9 mouse cellular contexts compared by ENCODE assay signal in genomic region chr10:126511511-126511910, GRCm38 (mm10).
DNase-seq lines count a peak whose midpoint lies in the region; ATAC-seq and TF ChIP-seq lines count a peak whose summit lies in the region.
"Had no signal": no experiment of that assay in that cellular context is flagged by ENCODE, and none has a peak within 500 bp of the region (broad histone marks: within the 10 kb centered on the region; RNA-seq: fewer than 3 reads in every experiment).

No protein-coding gene starts in this region.

- no peak overlapping the region for H3K4me3 ChIP-seq in cerebellum, adult 2 months (replicated peaks; ENCODE audit: insufficient read depth, low read depth, low read length)
- H3K4me3 ChIP-seq in forebrain, embryonic 13.5 days = no peak overlapping the region
- no peak overlapping the region for H3K4me3 ChIP-seq in hindbrain, embryonic 14.5 days (replicated peaks; ENCODE audit: low read length)

- WGBS in cerebellum, adult 2 months = 97% methylated on average over 10 of the region's 10 CpGs
- WGBS in forebrain, embryonic 13.5 days = 93% methylated on average over 10 of the region's 10 CpGs
- 91% methylated on average over 10 of the region's 10 CpGs for WGBS in hindbrain, embryonic 14.5 days

- DNase-seq in adrenal gland, adult (ENCODE audit: inconsistent age in 2 of 2, low spot score in 1 of 2) = peak; percentile 89 to 94
- DNase-seq in cerebellum, adult 2 months = peak; percentile 81 to 85
- DNase-seq in heart, postnatal 14 days = peak; percentile 88 to 93
- DNase-seq in left cerebral cortex, adult 8-10 months (ENCODE audit: low spot score in 2 of 2) = peak; percentile 90 to 97
- DNase-seq in right cerebral cortex, postnatal 36 days (ENCODE audit: low spot score in 2 of 2) = peak; percentile 97
- DNase-seq in hindbrain, embryonic 14.5 days (ENCODE audit: low spot score) = no peak
- no peak for DNase-seq in retina, embryonic 14.5 days (ENCODE audit: low spot score)

- H3K4me2 ChIP-seq in forebrain, embryonic 13.5 days = no peak overlapping the region
- no peak overlapping the region for H3K4me2 ChIP-seq in hindbrain, embryonic 14.5 days (replicated peaks)

- H3K36me3 ChIP-seq in forebrain, embryonic 13.5 days (ENCODE audit: poor library complexity, severe bottlenecking) = no peaks in the 10 kb centered on the region
- no peaks in the 10 kb centered on the region for H3K36me3 ChIP-seq in hindbrain, embryonic 14.5 days (replicated peaks; ENCODE audit: control insufficient read depth, insufficient read depth)

- no peak for ATAC-seq in forebrain, embryonic 13.5 days
- no peak for ATAC-seq in hindbrain, embryonic 14.5 days (ENCODE audit: low FRiP score)
- ATAC-seq: Patski had no signal

- H3K9ac ChIP-seq in forebrain, embryonic 13.5 days = no peak overlapping the region
- H3K9ac ChIP-seq in hindbrain, embryonic 14.5 days = no peak overlapping the region

- H3K27me3 ChIP-seq in cerebellum, adult 2 months (ENCODE audit: control insufficient read depth, insufficient read depth, low read length) = no peaks in the 10 kb centered on the region
- H3K27me3 ChIP-seq in forebrain, embryonic 13.5 days = no peaks in the 10 kb centered on the region
- no peaks in the 10 kb centered on the region for H3K27me3 ChIP-seq in hindbrain, embryonic 14.5 days (ENCODE audit: control insufficient read depth, insufficient read depth, low read length)
- H3K27me3 ChIP-seq: Patski had no signal

- intact Hi-C loops in heart, postnatal 14 days (cut with DNase I) = no loop called here

- H3K27ac ChIP-seq in cerebellum, adult 2 months (ENCODE audit: insufficient read depth, low read length) = no peak overlapping the region
- no peak overlapping the region for H3K27ac ChIP-seq in forebrain, embryonic 13.5 days
- H3K27ac ChIP-seq in hindbrain, embryonic 14.5 days = no peak overlapping the region

- no peak for TF ChIP-seq CTCF in cerebellum, adult 2 months (IDR thresholded peaks at IDR 0.05; ENCODE audit: borderline replicate concordance, insufficient read depth, low read depth, low read length)

- no peaks in the 10 kb centered on the region for H3K9me3 ChIP-seq in forebrain, embryonic 13.5 days (replicated peaks)
- H3K9me3 ChIP-seq in hindbrain, embryonic 14.5 days (ENCODE audit: control insufficient read depth, low read length) = no peaks in the 10 kb centered on the region

- no peak for TF ChIP-seq POLR2A in cerebellum, adult 2 months (IDR thresholded peaks at IDR 0.05; ENCODE audit: borderline replicate concordance, insufficient read depth, low read length)

- H3K4me1 ChIP-seq in cerebellum, adult 2 months (ENCODE audit: control insufficient read depth, insufficient read depth, low read length) = no peaks in the 10 kb centered on the region
- no peaks in the 10 kb centered on the region for H3K4me1 ChIP-seq in forebrain, embryonic 13.5 days
- no peaks in the 10 kb centered on the region for H3K4me1 ChIP-seq in hindbrain, embryonic 14.5 days (replicated peaks; ENCODE audit: control insufficient read depth, insufficient read depth, low read length)

Comparison
In these comparisons a context has a peak if more than half of its experiments do, and no peak if none do; other contexts are left out.
1. DNase-seq: peak in adrenal gland, adult (2 of 2), cerebellum, adult 2 months (2 of 2), heart, postnatal 14 days (2 of 2), left cerebral cortex, adult 8-10 months (2 of 2) and right cerebral cortex, postnatal 36 days (2 of 2); none in hindbrain, embryonic 14.5 days (single experiment) and retina, embryonic 14.5 days (single experiment).